Mouse (Mus musculus): Measurements from ENCODE around the gene Map3k19. TPM values are rescaled to one million over a fixed set of nuclear protein-coding genes. Genes with fewer than 3 reads are reported as not detected.
A peak's percentile ranks its signal among the peaks of the same experiment; 100 is the strongest.

The Map3k19 gene
- 0.11 and 0.12 TPM in 2 replicates for polyA plus RNA-seq (2016; fragmentation: Nextera tagmentation; extraction: Ambion mirVana)

GRCm38 (mm10) chr1:127854486-127855222 lies at the start of gene Map3k19:
TSS of gene Map3k19 (minus strand) at chr1:127855031.
- no peak within 1 kb of the TSS for H3K27ac ChIP-seq (replicated peaks)
- peaks cover 11% of the 10 kb centered on the region; the same call in 1 of the 2 replicates for H3K9me3 ChIP-seq (replicated peaks)
- H3K36me3 ChIP-seq, result no peaks in the 10 kb centered on the region
- DNase-seq (ENCODE audit: low spot score), result no peak
- no peak within 1 kb of the TSS for H3K4me3 ChIP-seq
- H3K27me3 ChIP-seq (ENCODE audit: low read depth, poor library complexity, severe bottlenecking), result no peaks in the 10 kb centered on the region
- WGBS, result 75% methylated on average over 14 of the region's 14 CpGs
- peaks cover 9% of the 10 kb centered on the region for H3K4me1 ChIP-seq

- DNase-seq (ENCODE audit: low spot score), result no peak
- Histone ChIP-seq H3K27me3 (ENCODE audit: low read depth, poor library complexity, severe bottlenecking) (no peaks in the 10 kb centered on the region), H3K27ac (replicated peaks) (no peak overlapping the region), H3K4me3 (no peak overlapping the region), H3K4me1 (peaks cover under 1% of the 10 kb centered on the region), H3K36me3 (peaks cover 11% of the 10 kb centered on the region), H3K9me3 (replicated peaks) (no peaks in the 10 kb centered on the region)
- WGBS, result 93% methylated on average over 1 of the region's 1 CpGs
Observed at GRCm38 (mm10) chr1:127899401-127899800, 44.6 kb upstream of the Map3k19 start.

GRCm38 (mm10) chr1:127869276-127869675 lies 14.4 kb upstream of the Map3k19 start:
- Histone ChIP-seq H3K4me1 (peaks cover 10% of the 10 kb centered on the region), H3K27me3 (ENCODE audit: low read depth, poor library complexity, severe bottlenecking) (no peaks in the 10 kb centered on the region), H3K9me3 (replicated peaks) (no peaks in the 10 kb centered on the region), H3K36me3 (peaks cover 32% of the 10 kb centered on the region), H3K27ac (replicated peaks) (peak overlapping the region; percentile 85), H3K4me3 (peak overlapping the region; percentile 73)
- 55% methylated on average over 8 of the region's 8 CpGs for WGBS
- no peak for DNase-seq (ENCODE audit: low spot score)

- Histone ChIP-seq H3K4me1 (peaks cover 10% of the 10 kb centered on the region), H3K4me3 (peak within 1 kb of the TSS; percentile 73), H3K36me3 (peaks cover 25% of the 10 kb centered on the region), H3K9me3 (replicated peaks) (no peaks in the 10 kb centered on the region), H3K27me3 (ENCODE audit: low read depth, poor library complexity, severe bottlenecking) (no peaks in the 10 kb centered on the region), H3K27ac (replicated peaks) (peak within 1 kb of the TSS; percentile 85)
- 12% methylated on average over 47 of the region's 47 CpGs for WGBS
- DNase-seq (ENCODE audit: low spot score), result peak; percentile 87
Observed at GRCm38 (mm10) chr1:127868300-127869261, 13.8 kb upstream of the Map3k19 start, which contains the start of gene Rab3gap1. TSS of gene Rab3gap1 (plus strand) at chr1:127868773.

- H3K4me3 ChIP-seq, result no peak overlapping the region
- no peaks in the 10 kb centered on the region for H3K27me3 ChIP-seq (ENCODE audit: low read depth, poor library complexity, severe bottlenecking)
- no peaks in the 10 kb centered on the region for H3K4me1 ChIP-seq
- H3K36me3 ChIP-seq, result no peaks in the 10 kb centered on the region
- no peaks in the 10 kb centered on the region for H3K9me3 ChIP-seq (replicated peaks)
- WGBS, result 76% methylated on average over 7 of the region's 7 CpGs
- DNase-seq (ENCODE audit: low spot score), result no peak
- no peak overlapping the region for H3K27ac ChIP-seq (replicated peaks)
Observed at GRCm38 (mm10) chr1:127863806-127864205, 9.0 kb upstream of the Map3k19 start.

GRCm38 (mm10) chr1:127861900-127862299 lies 7.1 kb upstream of the Map3k19 start:
- Histone ChIP-seq H3K27me3 (ENCODE audit: low read depth, poor library complexity, severe bottlenecking) (no peaks in the 10 kb centered on the region), H3K27ac (replicated peaks) (no peak overlapping the region), H3K4me3 (no peak overlapping the region), H3K9me3 (replicated peaks) (no peaks in the 10 kb centered on the region), H3K36me3 (no peaks in the 10 kb centered on the region), H3K4me1 (no peaks in the 10 kb centered on the region)
- WGBS, result 94% methylated on average over 5 of the region's 5 CpGs
- no peak for DNase-seq (ENCODE audit: low spot score)

GRCm38 (mm10) chr1:127860492-127860891 lies 5.7 kb upstream of the Map3k19 start:
- no peaks in the 10 kb centered on the region for H3K4me1 ChIP-seq
- H3K4me3 ChIP-seq, result no peak overlapping the region
- H3K27me3 ChIP-seq (ENCODE audit: low read depth, poor library complexity, severe bottlenecking), result no peaks in the 10 kb centered on the region
- H3K36me3 ChIP-seq, result no peaks in the 10 kb centered on the region
- WGBS, result 93% methylated on average over 4 of the region's 4 CpGs
- no peak for DNase-seq (ENCODE audit: low spot score)
- H3K27ac ChIP-seq (replicated peaks), result no peak overlapping the region
- no peaks in the 10 kb centered on the region for H3K9me3 ChIP-seq (replicated peaks)

GRCm38 (mm10) chr1:127859799-127860400 lies 5.1 kb upstream of the Map3k19 start:
- Histone ChIP-seq H3K27ac (replicated peaks) (no peak overlapping the region), H3K36me3 (no peaks in the 10 kb centered on the region), H3K4me1 (peaks cover 5% of the 10 kb centered on the region; the same call in 1 of the 2 replicates), H3K27me3 (ENCODE audit: low read depth, poor library complexity, severe bottlenecking) (no peaks in the 10 kb centered on the region), H3K9me3 (replicated peaks) (no peaks in the 10 kb centered on the region), H3K4me3 (no peak overlapping the region)
- 85% methylated on average over 6 of the region's 6 CpGs for WGBS
- no peak for DNase-seq (ENCODE audit: low spot score)

GRCm38 (mm10) chr1:127858945-127859648 lies 4.3 kb upstream of the Map3k19 start:
- 85% methylated on average over 9 of the region's 9 CpGs for WGBS

GRCm38 (mm10) chr1:127850075-127850610 lies 4.7 kb downstream of the Map3k19 start:
- 91% methylated on average over 7 of the region's 7 CpGs for WGBS
- Histone ChIP-seq H3K27me3 (ENCODE audit: low read depth, poor library complexity, severe bottlenecking) (no peaks in the 10 kb centered on the region), H3K36me3 (no peaks in the 10 kb centered on the region), H3K27ac (replicated peaks) (no peak overlapping the region), H3K4me1 (peaks cover 6% of the 10 kb centered on the region), H3K4me3 (no peak overlapping the region), H3K9me3 (replicated peaks) (peaks cover 11% of the 10 kb centered on the region; the same call in 1 of the 2 replicates)
- no peak for DNase-seq (ENCODE audit: low spot score)

More at GRCm38 (mm10) chr1:127858945-127859648, 4.3 kb upstream of the Map3k19 start:
- no peaks in the 10 kb centered on the region for H3K27me3 ChIP-seq (ENCODE audit: low read depth, poor library complexity, severe bottlenecking)
- no peak overlapping the region for H3K27ac ChIP-seq (replicated peaks)
- H3K9me3 ChIP-seq (replicated peaks), result no peaks in the 10 kb centered on the region
- H3K36me3 ChIP-seq, result no peaks in the 10 kb centered on the region
- H3K4me1 ChIP-seq, result peaks cover 9% of the 10 kb centered on the region
- no peak for DNase-seq (ENCODE audit: low spot score)
- no peak overlapping the region for H3K4me3 ChIP-seq

- Histone ChIP-seq H3K36me3 (no peaks in the 10 kb centered on the region), H3K27ac (replicated peaks) (no peak overlapping the region), H3K4me3 (no peak overlapping the region), H3K4me1 (no peaks in the 10 kb centered on the region), H3K9me3 (replicated peaks) (no peaks in the 10 kb centered on the region), H3K27me3 (ENCODE audit: low read depth, poor library complexity, severe bottlenecking) (no peaks in the 10 kb centered on the region)
- no peak for DNase-seq (ENCODE audit: low spot score)
- 86% methylated on average over 5 of the region's 5 CpGs for WGBS
Observed at GRCm38 (mm10) chr1:127845472-127845871, 9.4 kb downstream of the Map3k19 start.

- peaks cover 6% of the 10 kb centered on the region; the same call in 1 of the 2 replicates for H3K4me1 ChIP-seq
- WGBS, result 69% methylated on average over 1 of the region's 1 CpGs
- H3K4me3 ChIP-seq, result no peak overlapping the region
- no peaks in the 10 kb centered on the region for H3K36me3 ChIP-seq
- no peaks in the 10 kb centered on the region for H3K9me3 ChIP-seq (replicated peaks)
- no peak overlapping the region for H3K27ac ChIP-seq (replicated peaks)
- DNase-seq (ENCODE audit: low spot score), result no peak
- no peaks in the 10 kb centered on the region for H3K27me3 ChIP-seq (ENCODE audit: low read depth, poor library complexity, severe bottlenecking)
Observed at GRCm38 (mm10) chr1:127838602-127839001, 16.2 kb downstream of the Map3k19 start.

Measured in midbrain, embryonic 10.5 days (tissue).